Mouse (Mus musculus): ENCODE data around the gene Gstm3.
"Not testable (repeated sequence)": the region's sequence is repeated elsewhere in the genome, so short reads cannot be mapped to it uniquely, and the experiment has no call there.

- TF ChIP-seq CTCF (IDR thresholded peaks at IDR 0.05; ENCODE audit: low read depth); EP300 (optimal IDR thresholded peaks at IDR 0.05): not testable (repeated sequence)
Measured at GRCm38 (mm10) chr3:107995974-107996373, 26.9 kb upstream of the Gstm3 start.
